Mouse (Mus musculus) limb, embryonic 10.5 days (tissue): ENCODE results near the gene Zfyve21. TPM values are rescaled to one million over a fixed set of nuclear protein-coding genes. Genes with fewer than 3 reads are reported as not detected.

ENCODE experiments used
- DNase-seq: peaks from one replicate; pipeline ENCODE4 v3.0.0-alpha.2; 2017; ENCODE audit warnings: low spot score
- H3K27ac ChIP-seq: fragments of 300-500 bp; sonication (generic); 2 replicates; pipeline ENCODE4 v1.5.1; 2016; ENCODE audit warnings: mild to moderate bottlenecking
- H3K27me3 ChIP-seq: fragments of 300-500 bp; sonication (generic); 2 replicates; pipeline ENCODE4 v1.6.1; 2016; ENCODE audit warnings: low read depth, mild to moderate bottlenecking; ENCODE audit not compliant: poor library complexity, severe bottlenecking
- H3K36me3 ChIP-seq: fragments of 300-500 bp; sonication (generic); 2 replicates; pipeline ENCODE4 v1.6.1; 2016; ENCODE audit warnings: mild to moderate bottlenecking, moderate library complexity
- H3K4me1 ChIP-seq: fragments of 300-500 bp; sonication (generic); 2 replicates; pipeline ENCODE4 v1.6.1; 2016
- H3K4me3 ChIP-seq: fragments of 300-500 bp; sonication (generic); 2 replicates; pipeline ENCODE4 v1.5.1; 2016; ENCODE audit warnings: mild to moderate bottlenecking, moderate library complexity
- H3K9me3 ChIP-seq: fragments of 300-500 bp; sonication (generic); replicated peaks from 2 replicates; pipeline ENCODE4 v1.6.1; 2016; ENCODE audit warnings: mild to moderate bottlenecking
- WGBS: fragments of 180-500 bp; shearing (Covaris S2); methylation state at CpG from one replicate; pipeline ENCODE4 v1.1.7; 2016; 5-methylcytosine and 5-hydroxymethylcytosine counted together
- polyA plus RNA-seq: library from polyadenylated mRNA; unstranded; fragments of >200 nt; fragmentation: Nextera tagmentation; extraction: Ambion mirVana; gene quantifications from 2 replicates; pipeline ENCODE4 v1.2.1, GENCODE M21; 2016

Gene Zfyve21
- polyA plus RNA-seq, 1 experiment from 2014 or later, result 75.8 TPM

- no peaks in the 10 kb centered on the region for H3K27me3 ChIP-seq
- H3K36me3 ChIP-seq, result peaks cover 54% of the 10 kb centered on the region
- DNase-seq, result no peak
- peaks cover 53% of the 10 kb centered on the region for H3K4me1 ChIP-seq
- 0 out of 2 replicates have a peak overlapping the region, but pooled peaks have one; percentile 10 for H3K27ac ChIP-seq
- WGBS, result 87% methylated on average over 13 of the region's 13 CpGs
- no peaks in the 10 kb centered on the region for H3K9me3 ChIP-seq
- H3K4me3 ChIP-seq, result peak overlapping the region; percentile 69; the same call in 1 of the 2 replicates
Observed at GRCm38 (mm10) chr12:111812075-111812474, 1.9 kb upstream of the Zfyve21 start.

GRCm38 (mm10) chr12:111812611-111813010 is 1.4 kb upstream of the Zfyve21 start:
- peaks cover 53% of the 10 kb centered on the region for H3K4me1 ChIP-seq
- 78% methylated on average over 12 of the region's 12 CpGs for WGBS
- H3K36me3 ChIP-seq, result peaks cover 51% of the 10 kb centered on the region
- H3K27ac ChIP-seq, result 0 out of 2 replicates have a peak overlapping the region, but pooled peaks have one; percentile 10
- H3K9me3 ChIP-seq, result no peaks in the 10 kb centered on the region
- H3K4me3 ChIP-seq, result peak overlapping the region; percentile 69
- DNase-seq, result no peak
- no peaks in the 10 kb centered on the region for H3K27me3 ChIP-seq

- H3K4me1 ChIP-seq, result peaks cover 53% of the 10 kb centered on the region
- H3K36me3 ChIP-seq, result peaks cover 49% of the 10 kb centered on the region
- H3K9me3 ChIP-seq, result no peaks in the 10 kb centered on the region
- H3K27me3 ChIP-seq, result no peaks in the 10 kb centered on the region
- WGBS, result 5% methylated on average over 27 of the region's 27 CpGs
- H3K27ac ChIP-seq, result peak overlapping the region; percentile 90
- peak; percentile 40 for DNase-seq
- peak overlapping the region; percentile 69 for H3K4me3 ChIP-seq
Observed at GRCm38 (mm10) chr12:111813111-111813765, 732 bp upstream of the Zfyve21 start.

GRCm38 (mm10) chr12:111814769-111815762 is 1.1 kb downstream of the Zfyve21 start:
- Histone ChIP-seq H3K27ac (peak overlapping the region; percentile 90), H3K9me3 (no peaks in the 10 kb centered on the region), H3K4me1 (peaks cover 52% of the 10 kb centered on the region), H3K27me3 (no peaks in the 10 kb centered on the region), H3K36me3 (peaks cover 39% of the 10 kb centered on the region), H3K4me3 (peak overlapping the region; percentile 69)
- 38% methylated on average over 19 of the region's 19 CpGs for WGBS
- peak; percentile 42 for DNase-seq

GRCm38 (mm10) chr12:111816528-111816927 is 2.6 kb downstream of the Zfyve21 start:
- H3K27ac ChIP-seq, result peak overlapping the region; percentile 23; the same call in 1 of the 2 replicates
- no peaks in the 10 kb centered on the region for H3K9me3 ChIP-seq
- WGBS, result 74% methylated on average over 13 of the region's 13 CpGs
- H3K36me3 ChIP-seq, result peaks cover 30% of the 10 kb centered on the region
- no peaks in the 10 kb centered on the region for H3K27me3 ChIP-seq
- no peak for DNase-seq
- H3K4me3 ChIP-seq, result no peak overlapping the region
- peaks cover 51% of the 10 kb centered on the region for H3K4me1 ChIP-seq

- DNase-seq, result no peak
- WGBS, result 84% methylated on average over 9 of the region's 9 CpGs
- Histone ChIP-seq H3K9me3 (no peaks in the 10 kb centered on the region), H3K4me1 (peaks cover 50% of the 10 kb centered on the region), H3K27ac (no peak overlapping the region), H3K27me3 (no peaks in the 10 kb centered on the region), H3K36me3 (peaks cover 29% of the 10 kb centered on the region), H3K4me3 (no peak overlapping the region)
Observed at GRCm38 (mm10) chr12:111816967-111817366, 3.0 kb downstream of the Zfyve21 start.

- Histone ChIP-seq H3K27me3 (no peaks in the 10 kb centered on the region), H3K9me3 (no peaks in the 10 kb centered on the region), H3K4me3 (no peak overlapping the region), H3K36me3 (peaks cover 29% of the 10 kb centered on the region), H3K4me1 (peaks cover 40% of the 10 kb centered on the region), H3K27ac (no peak overlapping the region)
- DNase-seq, result no peak
- 96% methylated on average over 8 of the region's 8 CpGs for WGBS
Observed at GRCm38 (mm10) chr12:111817991-111818390, 4.0 kb downstream of the Zfyve21 start.

GRCm38 (mm10) chr12:111819936-111820335 is 6.0 kb downstream of the Zfyve21 start:
- Histone ChIP-seq H3K27me3 (no peaks in the 10 kb centered on the region), H3K27ac (no peak overlapping the region), H3K9me3 (no peaks in the 10 kb centered on the region), H3K4me3 (no peak overlapping the region), H3K4me1 (peaks cover 29% of the 10 kb centered on the region), H3K36me3 (peaks cover 48% of the 10 kb centered on the region)
- DNase-seq, result no peak
- WGBS, result 77% methylated on average over 8 of the region's 8 CpGs

GRCm38 (mm10) chr12:111820708-111821107 is 6.7 kb downstream of the Zfyve21 start:
- Histone ChIP-seq H3K9me3 (no peaks in the 10 kb centered on the region), H3K4me1 (peaks cover 21% of the 10 kb centered on the region), H3K27ac (no peak overlapping the region), H3K36me3 (peaks cover 56% of the 10 kb centered on the region), H3K27me3 (no peaks in the 10 kb centered on the region), H3K4me3 (no peak overlapping the region)
- WGBS, result 82% methylated on average over 7 of the region's 7 CpGs
- DNase-seq, result no peak

GRCm38 (mm10) chr12:111821931-111822330 is 8.0 kb downstream of the Zfyve21 start:
- no peaks in the 10 kb centered on the region for H3K27me3 ChIP-seq
- H3K4me1 ChIP-seq, result peaks cover 11% of the 10 kb centered on the region; the same call in 1 of the 2 replicates
- no peak overlapping the region for H3K27ac ChIP-seq
- 76% methylated on average over 4 of the region's 4 CpGs for WGBS
- H3K4me3 ChIP-seq, result no peak overlapping the region
- no peaks in the 10 kb centered on the region for H3K9me3 ChIP-seq
- peaks cover 62% of the 10 kb centered on the region for H3K36me3 ChIP-seq
- no peak for DNase-seq

GRCm38 (mm10) chr12:111827556-111827955 is 13.6 kb downstream of the Zfyve21 start:
- no peaks in the 10 kb centered on the region for H3K27me3 ChIP-seq
- no peak overlapping the region for H3K27ac ChIP-seq
- H3K4me3 ChIP-seq, result no peak overlapping the region
- DNase-seq, result no peak
- peaks cover 80% of the 10 kb centered on the region for H3K36me3 ChIP-seq
- no peaks in the 10 kb centered on the region for H3K9me3 ChIP-seq
- WGBS, result 93% methylated on average over 12 of the region's 12 CpGs
- no peaks in the 10 kb centered on the region for H3K4me1 ChIP-seq

- no peak overlapping the region for H3K27ac ChIP-seq
- peaks cover 80% of the 10 kb centered on the region for H3K36me3 ChIP-seq
- no peaks in the 10 kb centered on the region for H3K4me1 ChIP-seq
- H3K4me3 ChIP-seq, result no peak overlapping the region
- H3K27me3 ChIP-seq, result no peaks in the 10 kb centered on the region
- 91% methylated on average over 5 of the region's 5 CpGs for WGBS
- no peak for DNase-seq
- no peaks in the 10 kb centered on the region for H3K9me3 ChIP-seq
Observed at GRCm38 (mm10) chr12:111829447-111829846, 15.5 kb downstream of the Zfyve21 start.

- Histone ChIP-seq H3K4me3 (no peak overlapping the region), H3K27ac (no peak overlapping the region), H3K4me1 (no peaks in the 10 kb centered on the region), H3K36me3 (peaks cover 75% of the 10 kb centered on the region), H3K27me3 (no peaks in the 10 kb centered on the region), H3K9me3 (no peaks in the 10 kb centered on the region)
- WGBS, result 90% methylated on average over 9 of the region's 9 CpGs
- no peak for DNase-seq
Observed at GRCm38 (mm10) chr12:111829954-111830353, 16.0 kb downstream of the Zfyve21 start.
